ENCODE assay signal across 8 mouse cellular contexts in the genomic region with DNA sequence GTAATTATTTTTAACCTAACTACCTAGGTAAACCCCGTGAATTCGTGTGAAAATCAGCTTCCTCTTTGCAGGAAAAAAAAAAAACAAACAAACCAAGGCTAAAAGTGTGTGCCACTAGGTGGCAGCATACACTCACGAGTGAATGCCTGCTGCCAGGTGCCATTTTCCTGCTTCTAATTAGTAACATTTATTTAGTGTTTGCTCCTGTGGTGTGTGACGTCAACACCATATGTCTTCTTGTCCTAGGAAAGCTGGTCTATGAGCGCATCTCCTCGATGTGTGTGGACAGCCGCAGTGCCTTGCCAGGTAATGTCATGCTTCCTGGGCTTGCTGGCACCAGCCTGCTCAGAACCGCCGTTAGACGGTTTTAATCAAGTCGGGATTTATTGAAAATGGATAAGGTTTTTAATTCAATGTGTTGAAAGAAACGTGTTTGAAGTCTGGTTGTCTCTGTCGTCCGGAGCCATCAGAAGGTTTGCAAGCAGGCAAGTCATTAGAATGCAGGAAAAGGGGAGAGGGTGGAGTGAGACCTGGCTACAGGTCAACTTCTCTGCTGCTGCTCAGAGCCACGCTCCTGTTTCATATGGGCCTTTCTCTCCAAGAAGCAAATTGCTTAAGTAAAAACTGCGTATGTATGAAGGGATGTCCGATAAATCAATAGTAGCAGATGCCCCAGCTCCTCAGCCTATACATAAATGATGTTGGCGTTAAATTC. TPM values are rescaled to one million over a fixed set of nuclear protein-coding genes. Genes with fewer than 3 reads are reported as not detected.
DNase-seq lines count a peak whose midpoint lies in the region; ATAC-seq and TF ChIP-seq lines count a peak whose summit lies in the region.

No protein-coding gene starts in this region.

- no peak overlapping the region for H3K4me3 ChIP-seq in G1E (ENCODE audit: low read depth, low read length)
- peak overlapping the region; percentile 56 for H3K4me3 ChIP-seq in cerebellum, adult 2 months (replicated peaks; ENCODE audit: insufficient read depth, low read depth, low read length)
- H3K4me3 ChIP-seq in intestine, postnatal 0 days (ENCODE audit: low read depth, low read length), result no peak overlapping the region
- H3K4me3 ChIP-seq in limb, embryonic 11.5 days (ENCODE audit: low read depth, low read length), result no peak overlapping the region
- H3K4me3 ChIP-seq in neural tube, embryonic 11.5 days (ENCODE audit: low read depth, low read length), result no peak overlapping the region

- H3K4me1 ChIP-seq in G1E (ENCODE audit: insufficient read depth, low read depth, low read length), result no peaks in the 10 kb centered on the region
- peaks cover 11% of the 10 kb centered on the region; the same call in 1 of the 2 replicates for H3K4me1 ChIP-seq in cerebellum, adult 2 months (ENCODE audit: control insufficient read depth, insufficient read depth, low read length)
- H3K4me1 ChIP-seq in intestine, postnatal 0 days (replicated peaks; ENCODE audit: control insufficient read depth, insufficient read depth, low read length), result no peaks in the 10 kb centered on the region
- H3K4me1 ChIP-seq in limb, embryonic 11.5 days (ENCODE audit: control insufficient read depth, insufficient read depth, low read length), result no peaks in the 10 kb centered on the region
- H3K4me1 ChIP-seq in neural tube, embryonic 11.5 days (ENCODE audit: control insufficient read depth, insufficient read depth, low read length), result no peaks in the 10 kb centered on the region

- H3K9ac ChIP-seq in intestine, postnatal 0 days (ENCODE audit: low read depth, low read length), result no peak overlapping the region
- H3K9ac ChIP-seq in limb, embryonic 11.5 days (ENCODE audit: low read length), result no peak overlapping the region
- H3K9ac ChIP-seq in neural tube, embryonic 11.5 days (ENCODE audit: low read length), result no peak overlapping the region

- peak; percentile 75 for DNase-seq in 3T3-L1 (ENCODE audit: low read depth, low spot score)
- DNase-seq in G1E (ENCODE audit: low spot score), result peak; percentile 46
- peak; percentile 89 to 97 for DNase-seq in cerebellum, adult 2 months
- DNase-seq in limb, embryonic 11.5 days (ENCODE audit: low spot score), result peak; percentile 82
- DNase-seq in neural tube, embryonic 11.5 days (ENCODE audit: low spot score), result peak; percentile 76
- DNase-seq in thymus, postnatal 14 days, result peak; percentile 55

- peak overlapping the region; percentile 93 for H3K27ac ChIP-seq in cerebellum, adult 2 months (ENCODE audit: insufficient read depth, low read length)
- no peak overlapping the region for H3K27ac ChIP-seq in intestine, postnatal 0 days (ENCODE audit: low read depth, low read length)
- H3K27ac ChIP-seq in limb, embryonic 11.5 days (replicated peaks; ENCODE audit: low read depth, low read length), result no peak overlapping the region
- H3K27ac ChIP-seq in neural tube, embryonic 11.5 days (ENCODE audit: low read depth, low read length), result no peak overlapping the region

- no peaks in the 10 kb centered on the region for H3K9me3 ChIP-seq in G1E (replicated peaks)
- no peaks in the 10 kb centered on the region for H3K9me3 ChIP-seq in intestine, postnatal 0 days (ENCODE audit: control insufficient read depth)
- H3K9me3 ChIP-seq in limb, embryonic 11.5 days (ENCODE audit: control insufficient read depth, low read length), result no peaks in the 10 kb centered on the region
- H3K9me3 ChIP-seq in neural tube, embryonic 11.5 days (ENCODE audit: control insufficient read depth, low read length), result no peaks in the 10 kb centered on the region

- peaks cover 87% of the 10 kb centered on the region for H3K36me3 ChIP-seq in G1E (replicated peaks)
- peaks cover 77% of the 10 kb centered on the region for H3K36me3 ChIP-seq in intestine, postnatal 0 days (ENCODE audit: control insufficient read depth, insufficient read depth)
- H3K36me3 ChIP-seq in limb, embryonic 11.5 days (ENCODE audit: control insufficient read depth, insufficient read depth, low read length), result 0 out of 2 replicates have a peak, but pooled peaks cover 2% of the 10 kb centered on the region
- peaks cover 3% of the 10 kb centered on the region for H3K36me3 ChIP-seq in neural tube, embryonic 11.5 days (ENCODE audit: control insufficient read depth, insufficient read depth, low read length)

- WGBS in cerebellum, adult 2 months, result 9% methylated on average over 18 of the region's 18 CpGs
- WGBS in intestine, postnatal 0 days, result 61% methylated on average over 18 of the region's 18 CpGs
- WGBS in limb, embryonic 11.5 days, result 64% methylated on average over 18 of the region's 18 CpGs
- WGBS in neural tube, embryonic 11.5 days, result 63% methylated on average over 18 of the region's 18 CpGs

- peak; percentile 59; the same call in 1 of the 2 replicates for TF ChIP-seq POLR2A in cerebellum, adult 2 months (IDR thresholded peaks at IDR 0.05; ENCODE audit: borderline replicate concordance, insufficient read depth, low read length)

- ATAC-seq in G1E (ENCODE audit: extremely low read depth, insufficient number of reproducible peaks, low FRiP score, poor library complexity, severe bottlenecking), result peak; percentile 57
- peak; percentile 71 for ATAC-seq in frontal cortex, adult (ENCODE audit: low TSS enrichment)
- no peak for ATAC-seq in intestine, postnatal 0 days
- ATAC-seq in limb, embryonic 11.5 days (ENCODE audit: insufficient number of reproducible peaks, low FRiP score, low TSS enrichment, low read depth), result no peak
- peak; percentile 48; the same call in 1 of the 2 replicates for ATAC-seq in neural tube, embryonic 11.5 days (ENCODE audit: insufficient read depth, low FRiP score, low TSS enrichment)

- no peaks in the 10 kb centered on the region for H3K27me3 ChIP-seq in G1E (ENCODE audit: insufficient read depth, low read length)
- H3K27me3 ChIP-seq in cerebellum, adult 2 months (ENCODE audit: control insufficient read depth, insufficient read depth, low read length), result no peaks in the 10 kb centered on the region
- no peaks in the 10 kb centered on the region for H3K27me3 ChIP-seq in intestine, postnatal 0 days (replicated peaks; ENCODE audit: control insufficient read depth, insufficient read depth, low read length)
- no peaks in the 10 kb centered on the region for H3K27me3 ChIP-seq in limb, embryonic 11.5 days (ENCODE audit: control insufficient read depth, insufficient read depth, low read length)
- H3K27me3 ChIP-seq in neural tube, embryonic 11.5 days (ENCODE audit: control insufficient read depth, insufficient read depth, low read length), result no peaks in the 10 kb centered on the region

- TF ChIP-seq CTCF in G1E (IDR thresholded peaks at IDR 0.05; ENCODE audit: low read depth, low read length), result no peak
- peak; percentile 90 for TF ChIP-seq CTCF in cerebellum, adult 2 months (IDR thresholded peaks at IDR 0.05; ENCODE audit: borderline replicate concordance, insufficient read depth, low read depth, low read length)
- peak; percentile 94 for TF ChIP-seq CTCF in intestine, postnatal 0 days (IDR thresholded peaks at IDR 0.05; ENCODE audit: low read depth)

- H3K4me2 ChIP-seq in intestine, postnatal 0 days (replicated peaks; ENCODE audit: low read depth), result no peak overlapping the region
- H3K4me2 ChIP-seq in limb, embryonic 11.5 days (ENCODE audit: low read depth, severe bottlenecking), result no peak overlapping the region
- no peak overlapping the region for H3K4me2 ChIP-seq in neural tube, embryonic 11.5 days (ENCODE audit: low read depth)

RNA-seq across cellular contexts. Expression of a gene that starts 26.2 kb away (rescaled TPM):
- total RNA-seq in G1E (2014; fragmentation: Nextera tagmentation), result 47.6 and 76.5 TPM in 2 replicates
- total RNA-seq in G1E (2017), result 75.6 and 77.1 TPM in 2 replicates
- 10.4 and 30.1 TPM in 2 replicates for polyA plus RNA-seq in G1E (2012)
- polyA plus RNA-seq in cerebellum, adult 2 months (2012; rRNA removed), result 72.3 and 74.3 TPM in 2 replicates
- polyA plus RNA-seq in intestine, postnatal 0 days (2015; fragmentation: Nextera tagmentation; extraction: Ambion mirVana), result 55.3 and 57.8 TPM in 2 replicates
- polyA plus RNA-seq in limb, embryonic 11.5 days (2014; fragmentation: Nextera tagmentation; extraction: Ambion mirVana), result 66.2 and 69.8 TPM in 2 replicates
- 77.7 and 80.5 TPM in 2 replicates for polyA plus RNA-seq in neural tube, embryonic 11.5 days (2014; fragmentation: Nextera tagmentation; extraction: Ambion mirVana)

RNA-seq across cellular contexts. Expression of a gene that starts 53.9 kb away (rescaled TPM):
- total RNA-seq in G1E (2014; fragmentation: Nextera tagmentation), result 22.7 and 23.7 TPM in 2 replicates
- 19.4 and 25.5 TPM in 2 replicates for total RNA-seq in G1E (2017)
- polyA plus RNA-seq in G1E (2012), result 0.91 and 0.99 TPM in 2 replicates
- 63.1 and 72.8 TPM in 2 replicates for polyA plus RNA-seq in cerebellum, adult 2 months (2012; rRNA removed)
- 2.8 and 3.1 TPM in 2 replicates for polyA plus RNA-seq in intestine, postnatal 0 days (2015; fragmentation: Nextera tagmentation; extraction: Ambion mirVana)
- polyA plus RNA-seq in limb, embryonic 11.5 days (2014; fragmentation: Nextera tagmentation; extraction: Ambion mirVana), result 19.2 and 20.3 TPM in 2 replicates
- polyA plus RNA-seq in neural tube, embryonic 11.5 days (2014; fragmentation: Nextera tagmentation; extraction: Ambion mirVana), result 20.7 and 22.1 TPM in 2 replicates

Comparison
In these comparisons a context has a peak if more than half of its experiments do, and no peak if none do; other contexts are left out.
1. ATAC-seq: peak in G1E (single experiment), frontal cortex, adult (single experiment) and neural tube, embryonic 11.5 days (single experiment); none in intestine, postnatal 0 days (single experiment) and limb, embryonic 11.5 days (single experiment).
2. Peak in every context shown above with its lines, with median percentiles within 50 percentile points of each other: DNase-seq.